Mouse (Mus musculus) limb, embryonic 13.5 days (tissue): ENCODE measurements around the gene Hoxd11. TPM values are rescaled to one million over a fixed set of nuclear protein-coding genes. Genes with fewer than 3 reads are reported as not detected.
A peak's percentile ranks its signal among the peaks of the same experiment; 100 is the strongest.

Experiments used
- ATAC-seq: fragments of 200-750 bp; cut with Nextera tagmentation; 2 replicates; pipeline ENCODE4 v1.8.0; 2017; ENCODE audit warnings: low read depth, moderate number of reproducible peaks, moderate TSS enrichment; ENCODE audit not compliant: low FRiP score
- H3K27ac ChIP-seq: fragments of 300-500 bp; sonication (generic); 2 replicates; pipeline ENCODE4 v1.5.1; 2015; ENCODE audit warnings: inconsistent platforms, mild to moderate bottlenecking, moderate library complexity
- H3K27me3 ChIP-seq: fragments of 300-500 bp; sonication (generic); 2 replicates; pipeline ENCODE4 v1.6.1; 2015; ENCODE audit warnings: mild to moderate bottlenecking, inconsistent platforms
- H3K36me3 ChIP-seq: fragments of 300-500 bp; sonication (generic); 2 replicates; pipeline ENCODE4 v1.6.1; 2015; ENCODE audit warnings: inconsistent platforms, mild to moderate bottlenecking, moderate library complexity
- H3K4me1 ChIP-seq: fragments of 300-500 bp; sonication (generic); 2 replicates; pipeline ENCODE4 v1.6.1; 2015; ENCODE audit warnings: inconsistent platforms
- H3K4me2 ChIP-seq: fragments of 300-500 bp; sonication (generic); replicated peaks from 2 replicates; pipeline ENCODE4 v1.6.1; 2015; ENCODE audit warnings: inconsistent platforms, mild to moderate bottlenecking, moderate library complexity
- H3K4me3 ChIP-seq: fragments of 300-500 bp; sonication (generic); 2 replicates; pipeline ENCODE4 v1.5.1; 2015; ENCODE audit warnings: moderate library complexity, mild to moderate bottlenecking, inconsistent platforms
- H3K9ac ChIP-seq: fragments of 300-500 bp; sonication (generic); 2 replicates; pipeline ENCODE4 v1.6.1; 2015; ENCODE audit warnings: mild to moderate bottlenecking, inconsistent platforms
- H3K9me3 ChIP-seq: fragments of 300-500 bp; sonication (generic); 2 replicates; pipeline ENCODE4 v1.6.1; 2016; ENCODE audit warnings: inconsistent platforms
- WGBS: fragments of 180-500 bp; shearing (Covaris S2); methylation state at CpG from one replicate; pipeline ENCODE4 v1.1.7; 2015; 5-methylcytosine and 5-hydroxymethylcytosine counted together
- polyA plus RNA-seq: library from polyadenylated mRNA; unstranded; fragments of >200 nt; fragmentation: Nextera tagmentation; extraction: Ambion mirVana; gene quantifications from 2 replicates; pipeline ENCODE4 v1.2.1, GENCODE M21; 2015

Hoxd11 gene
- polyA plus RNA-seq, 1 experiment from 2014 or later, result 19.1 TPM

DNA sequence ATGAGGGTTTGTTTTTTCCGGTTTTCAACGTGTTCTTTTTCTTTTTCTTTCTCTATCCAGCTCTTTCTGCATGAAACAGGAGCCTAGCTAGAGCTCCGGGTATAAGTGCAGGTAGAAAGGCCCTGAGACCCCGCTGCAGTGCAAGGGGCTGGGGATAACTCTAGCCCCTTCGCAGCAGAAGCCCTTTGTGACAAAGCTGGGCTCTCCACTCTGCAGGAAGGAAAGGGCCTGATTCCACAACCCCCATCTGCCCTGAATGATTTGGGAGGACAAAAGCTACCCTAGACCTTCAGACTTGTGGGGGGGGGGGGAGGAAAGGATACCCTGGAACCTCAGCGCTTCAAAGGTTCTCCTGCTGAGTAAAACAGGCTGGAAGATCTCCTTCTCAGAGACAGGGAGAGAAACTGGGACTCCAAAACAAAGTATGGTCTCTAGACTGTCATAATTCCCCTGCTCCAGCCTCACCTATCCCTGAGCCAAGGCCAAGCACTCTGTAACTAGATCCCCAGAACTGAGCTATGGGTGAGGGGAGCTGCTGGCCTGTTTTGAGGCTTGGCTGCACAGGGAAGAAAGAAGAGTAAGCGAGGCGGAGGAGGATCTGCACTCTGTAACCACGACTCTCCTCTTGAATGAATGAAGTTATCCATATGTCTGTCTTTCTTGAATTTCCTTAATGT, 2.8 kb upstream of the Hoxd11 start:
- peak overlapping the region; percentile 75 for H3K4me2 ChIP-seq
- H3K27ac ChIP-seq, result peak overlapping the region; percentile 97
- H3K9ac ChIP-seq, result peak overlapping the region; percentile 99
- peaks cover 32% of the 10 kb centered on the region for H3K4me1 ChIP-seq
- ATAC-seq, result no peak
- H3K9me3 ChIP-seq, result no peaks in the 10 kb centered on the region
- 14% methylated on average over 9 of the region's 9 CpGs for WGBS
- H3K27me3 ChIP-seq, result peaks cover 65% of the 10 kb centered on the region
- peak overlapping the region; percentile 79 for H3K4me3 ChIP-seq
- H3K36me3 ChIP-seq, result no peaks in the 10 kb centered on the region

DNA sequence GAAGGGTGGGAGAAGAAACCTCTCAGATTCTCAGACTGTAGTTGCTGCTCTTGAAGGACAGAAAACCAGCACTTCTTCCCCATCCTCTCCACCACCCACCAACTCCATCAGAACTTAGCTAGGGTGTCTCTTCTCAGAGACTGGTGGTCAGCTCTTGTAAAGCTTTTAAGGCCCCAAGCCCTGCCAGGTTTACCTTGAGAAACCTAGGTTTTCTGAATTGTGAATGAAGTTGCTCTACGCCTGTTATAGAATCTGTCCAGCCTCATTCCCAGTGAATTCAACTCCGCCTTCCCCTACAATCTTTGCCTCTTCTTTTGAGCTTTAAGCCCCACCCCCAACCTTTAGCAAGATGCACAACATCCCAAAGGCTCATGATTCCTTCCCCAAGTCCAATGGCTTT, 2.3 kb upstream of the Hoxd11 start:
- Histone ChIP-seq H3K4me1 (peaks cover 32% of the 10 kb centered on the region), H3K27me3 (peaks cover 66% of the 10 kb centered on the region), H3K4me3 (peak overlapping the region; percentile 79), H3K36me3 (no peaks in the 10 kb centered on the region), H3K9me3 (no peaks in the 10 kb centered on the region), H3K4me2 (peak overlapping the region; percentile 75), H3K27ac (peak overlapping the region; percentile 97), H3K9ac (peak overlapping the region; percentile 99)
- ATAC-seq, result no peak
- 29% methylated on average over 2 of the region's 2 CpGs for WGBS

DNA sequence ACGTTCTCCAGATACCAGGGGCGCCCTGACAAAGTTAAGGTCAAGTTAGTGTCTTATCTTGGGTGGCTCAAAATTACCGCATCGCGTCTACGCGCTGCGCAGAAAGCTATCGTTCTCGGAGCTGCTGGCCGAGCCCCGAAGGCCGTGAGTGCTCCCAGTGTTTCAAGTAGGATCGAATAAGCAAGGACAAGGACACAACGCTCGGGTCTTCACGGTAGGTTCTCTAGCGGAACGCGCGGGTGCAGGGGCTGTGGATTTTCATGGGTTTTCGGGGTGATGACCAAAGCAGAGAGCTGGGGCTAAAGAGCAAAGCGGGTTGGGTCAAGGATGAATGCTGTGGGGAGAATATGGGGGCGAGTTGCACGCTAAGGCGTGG, 227 bp downstream of the Hoxd11 start:
- ATAC-seq, result no peak
- H3K4me1 ChIP-seq, result peaks cover 12% of the 10 kb centered on the region; the same call in 1 of the 2 replicates
- peak overlapping the region; percentile 98 for H3K27ac ChIP-seq

DNA sequence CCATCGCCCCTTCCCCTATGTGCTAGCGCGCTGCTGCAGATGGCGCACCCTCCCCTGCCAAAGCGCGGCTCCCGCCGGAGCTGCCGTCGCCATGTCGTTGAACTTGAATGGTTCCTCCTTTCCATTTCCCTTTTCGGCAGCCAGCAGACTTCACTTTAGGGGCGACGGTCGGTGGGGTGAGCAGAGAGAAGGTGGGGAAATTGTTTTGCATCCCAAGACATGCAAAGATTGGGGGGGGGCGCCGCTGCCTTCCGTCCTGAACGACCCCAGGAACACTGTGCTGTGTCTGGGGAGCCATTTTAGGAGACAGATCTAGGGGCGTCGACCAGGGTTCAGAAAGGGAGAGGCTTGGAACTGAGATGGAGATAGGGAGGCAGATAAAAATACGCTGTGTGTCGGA, 623 bp downstream of the Hoxd11 start:
- Histone ChIP-seq H3K4me3 (peak overlapping the region; percentile 79), H3K9ac (peak overlapping the region; percentile 99), H3K27ac (peak overlapping the region; percentile 98), H3K36me3 (0 out of 2 replicates have a peak, but pooled peaks cover 5% of the 10 kb centered on the region), H3K9me3 (no peaks in the 10 kb centered on the region), H3K27me3 (peaks cover 71% of the 10 kb centered on the region), H3K4me2 (peak overlapping the region; percentile 75), H3K4me1 (peaks cover 11% of the 10 kb centered on the region; the same call in 1 of the 2 replicates)
- no peak for ATAC-seq
- 2% methylated on average over 23 of the region's 23 CpGs for WGBS

More for the DNA sequence above, 227 bp downstream of the Hoxd11 start:
- Histone ChIP-seq H3K4me2 (peak overlapping the region; percentile 75), H3K27me3 (peaks cover 73% of the 10 kb centered on the region), H3K9me3 (no peaks in the 10 kb centered on the region), H3K4me3 (peak overlapping the region; percentile 79), H3K9ac (peak overlapping the region; percentile 99), H3K36me3 (0 out of 2 replicates have a peak, but pooled peaks cover 5% of the 10 kb centered on the region)
- under 1% methylated on average over 26 of the region's 26 CpGs for WGBS

DNA sequence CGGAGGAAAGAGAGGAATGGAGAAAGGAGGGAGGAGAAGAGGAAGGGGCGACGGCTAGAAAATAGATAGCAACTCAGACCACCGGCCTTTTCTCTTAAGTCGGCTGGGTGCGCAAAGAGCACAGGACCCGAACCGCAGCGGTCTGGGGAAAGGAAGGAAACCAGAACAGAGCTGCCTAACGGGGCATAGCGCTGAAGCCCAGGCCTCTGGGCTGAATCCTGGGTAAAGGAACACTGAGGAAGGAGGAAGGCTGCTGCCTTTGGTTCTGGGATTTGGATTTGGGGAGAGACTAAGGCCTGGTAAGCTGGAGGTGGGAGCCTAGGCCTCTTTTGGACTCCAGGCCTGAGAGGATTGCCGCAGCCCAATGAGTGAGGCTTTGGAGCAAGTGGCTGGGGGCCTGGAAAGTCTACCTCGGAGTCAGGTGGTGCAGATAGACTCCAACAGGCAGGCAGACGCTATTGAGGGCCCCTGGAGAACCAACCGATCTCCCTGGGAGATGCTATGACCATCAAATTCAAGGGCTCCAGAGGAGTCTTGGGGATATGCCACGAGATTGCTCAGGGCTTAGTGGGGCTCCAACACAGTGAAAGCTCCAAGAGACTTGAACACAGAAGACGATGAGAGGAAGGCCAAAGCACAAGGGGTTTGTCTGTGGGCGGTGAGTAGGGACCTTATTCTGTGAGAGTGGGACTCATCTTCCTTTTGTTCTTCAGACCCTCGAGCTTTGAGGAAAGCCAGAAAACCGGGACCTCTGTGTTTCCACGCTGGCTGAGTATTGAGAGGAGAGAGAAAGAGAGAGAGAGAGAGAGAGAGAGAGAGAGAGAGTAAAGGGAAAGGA, 1.4 kb downstream of the Hoxd11 start:
- 7% methylated on average over 21 of the region's 21 CpGs for WGBS
- Histone ChIP-seq H3K9ac (peak overlapping the region; percentile 99), H3K4me1 (peaks cover 4% of the 10 kb centered on the region; the same call in 1 of the 2 replicates), H3K4me3 (peak overlapping the region; percentile 79), H3K27me3 (peaks cover 66% of the 10 kb centered on the region), H3K27ac (peak overlapping the region; percentile 98), H3K4me2 (peak overlapping the region; percentile 75), H3K9me3 (no peaks in the 10 kb centered on the region), H3K36me3 (0 out of 2 replicates have a peak, but pooled peaks cover 5% of the 10 kb centered on the region)
- no peak for ATAC-seq

DNA sequence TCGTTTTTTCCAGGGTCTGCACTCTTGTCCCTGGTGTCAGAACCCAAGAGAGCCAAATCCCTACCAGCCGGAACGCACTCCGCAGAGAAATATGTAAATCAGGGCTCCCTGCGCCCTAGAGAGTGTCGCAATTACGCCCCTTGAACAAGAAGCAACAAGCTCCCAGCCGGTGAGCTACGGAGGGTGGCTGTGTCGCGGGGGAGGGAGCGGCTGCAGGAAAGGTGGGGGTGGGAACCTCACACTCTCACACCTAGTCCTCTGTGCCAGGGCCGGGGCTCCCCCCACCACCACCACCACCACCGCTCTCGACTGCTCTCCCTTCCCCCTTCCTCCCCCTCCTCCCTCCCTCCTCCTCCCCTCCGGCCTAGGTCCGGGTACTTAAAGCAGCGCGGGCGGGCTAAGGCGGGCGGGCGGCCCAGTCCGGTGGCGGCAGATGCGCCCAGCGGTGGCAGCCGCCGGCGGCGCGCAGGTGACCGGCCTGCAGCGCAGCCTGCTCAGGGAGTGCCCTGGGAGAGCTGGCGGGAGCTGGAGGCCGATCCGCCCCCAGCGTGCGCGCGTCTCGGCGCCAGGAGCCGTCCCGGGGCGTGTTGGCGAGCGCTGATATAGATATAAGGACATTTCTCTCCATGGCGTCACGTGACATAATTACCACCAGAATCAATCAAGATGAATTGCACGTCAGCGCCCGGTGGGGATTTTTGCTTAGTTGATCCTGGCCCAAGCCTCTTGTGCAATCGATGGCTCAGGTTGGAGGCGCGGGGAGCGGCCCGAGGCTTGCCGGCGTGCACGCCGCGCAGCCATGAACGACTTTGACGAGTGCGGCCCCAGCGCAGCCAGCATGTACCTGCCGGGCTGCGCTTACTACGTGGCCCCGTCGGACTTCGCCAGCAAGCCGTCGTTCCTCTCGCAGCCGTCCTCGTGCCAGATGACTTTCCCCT, 2.5 kb downstream of the Hoxd11 start:
- Histone ChIP-seq H3K36me3 (0 out of 2 replicates have a peak, but pooled peaks cover 5% of the 10 kb centered on the region), H3K9ac (peak overlapping the region; percentile 99), H3K27me3 (peaks cover 60% of the 10 kb centered on the region), H3K27ac (peak overlapping the region; percentile 98), H3K4me1 (peaks cover 4% of the 10 kb centered on the region; the same call in 1 of the 2 replicates), H3K9me3 (no peaks in the 10 kb centered on the region), H3K4me2 (peak overlapping the region; percentile 75), H3K4me3 (peak overlapping the region; percentile 79)
- ATAC-seq, result peak; percentile 70
- WGBS, result under 1% methylated on average over 68 of the region's 78 CpGs

DNA sequence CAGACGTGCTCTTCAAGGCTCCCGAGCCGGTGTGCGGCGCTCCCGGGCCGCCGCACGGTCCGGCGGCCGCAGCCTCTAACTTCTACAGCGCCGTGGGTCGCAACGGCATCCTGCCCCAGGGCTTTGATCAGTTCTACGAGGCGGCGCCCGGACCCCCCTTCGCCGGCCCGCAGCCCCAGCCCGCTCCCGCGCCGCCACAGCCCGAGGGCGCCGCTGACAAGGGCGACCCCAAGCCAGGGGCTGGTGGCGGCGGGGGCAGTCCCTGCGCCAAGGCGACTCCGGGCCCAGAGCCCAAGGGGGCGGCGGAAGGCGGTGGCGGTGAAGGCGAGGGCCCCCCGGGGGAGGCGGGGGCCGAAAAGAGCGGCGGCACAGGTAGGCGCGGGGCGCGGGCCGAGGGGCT, 3.4 kb downstream of the Hoxd11 start:
- peak overlapping the region; percentile 75 for H3K4me2 ChIP-seq
- H3K4me3 ChIP-seq, result peak overlapping the region; percentile 79
- H3K9me3 ChIP-seq, result no peaks in the 10 kb centered on the region
- peaks cover 13% of the 10 kb centered on the region for H3K4me1 ChIP-seq
- H3K9ac ChIP-seq, result peak overlapping the region; percentile 99
- ATAC-seq, result no peak
- H3K27ac ChIP-seq, result peak overlapping the region; percentile 98
- peaks cover 57% of the 10 kb centered on the region for H3K27me3 ChIP-seq
- WGBS, result 1% methylated on average over 48 of the region's 51 CpGs
- H3K36me3 ChIP-seq, result 0 out of 2 replicates have a peak, but pooled peaks cover 8% of the 10 kb centered on the region

DNA sequence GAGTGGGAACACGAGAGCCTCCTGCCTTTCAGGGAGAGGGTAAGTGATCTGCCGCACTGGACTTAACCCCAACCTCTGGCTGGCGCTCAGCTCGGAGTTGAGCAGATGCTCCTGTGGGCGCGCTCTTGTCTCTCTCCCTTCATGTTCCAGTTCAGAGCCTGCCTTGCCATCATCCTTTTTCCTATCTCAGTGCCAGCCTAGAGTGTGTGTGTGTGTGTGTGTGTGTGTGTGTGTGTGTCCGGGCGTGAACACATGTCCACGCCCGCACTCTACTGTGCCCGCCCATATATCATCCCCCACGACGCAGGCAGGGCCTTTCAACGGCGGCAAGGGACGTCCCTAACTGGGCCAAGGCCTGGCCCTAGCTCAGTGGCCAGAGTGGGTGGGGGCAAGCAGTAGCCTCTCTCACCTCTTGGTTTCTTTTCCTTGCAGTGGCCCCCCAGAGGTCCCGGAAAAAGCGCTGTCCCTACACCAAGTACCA, 4.2 kb downstream of the Hoxd11 start:
- peak; percentile 6; the same call in 1 of the 2 replicates for ATAC-seq
- H3K27me3 ChIP-seq, result peaks cover 57% of the 10 kb centered on the region
- WGBS, result 1% methylated on average over 18 of the region's 18 CpGs
- peaks cover 17% of the 10 kb centered on the region for H3K4me1 ChIP-seq
- peak overlapping the region; percentile 98 for H3K27ac ChIP-seq
- H3K4me2 ChIP-seq, result peak overlapping the region; percentile 75
- peak overlapping the region; percentile 99 for H3K9ac ChIP-seq
- peak overlapping the region; percentile 79 for H3K4me3 ChIP-seq
- H3K36me3 ChIP-seq, result 0 out of 2 replicates have a peak, but pooled peaks cover 8% of the 10 kb centered on the region
- no peaks in the 10 kb centered on the region for H3K9me3 ChIP-seq

DNA sequence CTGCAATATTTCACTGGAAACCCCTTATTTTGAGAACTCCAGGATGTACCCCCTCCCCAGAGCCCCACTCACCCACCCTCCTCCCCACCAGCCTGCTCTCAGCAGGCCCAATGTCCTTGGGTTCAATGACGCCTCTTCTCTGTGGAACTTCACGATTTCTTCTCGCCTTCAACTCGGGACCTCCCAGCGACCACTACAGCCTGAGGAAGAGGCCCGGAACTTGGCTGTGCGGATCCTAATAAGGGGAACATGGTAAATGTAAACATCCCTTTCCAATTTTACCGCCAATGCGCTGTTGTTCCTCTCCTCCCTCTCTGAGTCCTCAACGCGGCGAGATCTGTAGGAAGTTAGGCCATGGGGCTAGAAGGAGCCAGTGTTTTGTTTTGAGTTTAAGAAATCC, 4.7 kb downstream of the Hoxd11 start:
- Histone ChIP-seq H3K4me1 (peaks cover 17% of the 10 kb centered on the region), H3K4me3 (peak overlapping the region; percentile 79), H3K27ac (peak overlapping the region; percentile 98), H3K9ac (peak overlapping the region; percentile 99), H3K36me3 (0 out of 2 replicates have a peak, but pooled peaks cover 8% of the 10 kb centered on the region), H3K27me3 (peaks cover 60% of the 10 kb centered on the region), H3K9me3 (no peaks in the 10 kb centered on the region), H3K4me2 (peak overlapping the region; percentile 75)
- 4% methylated on average over 12 of the region's 12 CpGs for WGBS
- no peak for ATAC-seq

DNA sequence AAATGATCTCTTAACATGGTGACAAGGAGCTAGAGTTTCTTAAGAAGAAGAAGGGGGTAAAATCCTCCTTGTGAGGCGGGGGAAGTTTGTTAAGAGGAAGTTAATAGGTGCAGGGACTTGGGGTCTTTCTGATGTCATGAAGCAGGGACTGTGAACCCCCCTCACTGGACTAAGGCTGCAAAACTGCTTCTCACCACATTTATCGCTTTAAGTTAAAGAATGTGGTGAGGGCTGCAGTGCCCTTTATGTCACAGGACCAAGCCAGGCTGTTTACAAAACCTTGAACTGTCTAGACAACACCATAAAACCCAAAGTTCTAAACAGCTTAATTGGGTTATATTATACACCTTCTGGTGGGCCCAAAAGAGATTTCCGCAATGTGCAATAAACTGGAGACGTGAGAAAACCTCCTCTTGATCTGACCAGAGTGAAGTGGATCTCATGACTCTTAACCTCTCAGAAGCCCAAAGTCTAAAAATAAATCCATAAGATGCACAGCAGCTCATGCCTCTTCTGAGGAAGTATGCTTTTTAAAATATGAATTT, 5.8 kb downstream of the Hoxd11 start:
- ATAC-seq, result no peak
- 0 out of 2 replicates have a peak, but pooled peaks cover 8% of the 10 kb centered on the region for H3K36me3 ChIP-seq
- peak overlapping the region; percentile 79 for H3K4me3 ChIP-seq
- H3K9ac ChIP-seq, result peak overlapping the region; percentile 99
- 15% methylated on average over 4 of the region's 4 CpGs for WGBS
- no peaks in the 10 kb centered on the region for H3K9me3 ChIP-seq
- H3K4me1 ChIP-seq, result peaks cover 19% of the 10 kb centered on the region
- peaks cover 59% of the 10 kb centered on the region for H3K27me3 ChIP-seq
- peak overlapping the region; percentile 98 for H3K27ac ChIP-seq
- H3K4me2 ChIP-seq, result peak overlapping the region; percentile 75
